Mouse (Mus musculus) limb, embryonic 13.5 days (tissue): ENCODE measurements around the gene Gm10197. TPM values are rescaled to one million over a fixed set of nuclear protein-coding genes. Genes with fewer than 3 reads are reported as not detected.

Experiments used
- ATAC-seq: fragments of 200-750 bp; cut with Nextera tagmentation; 2 replicates; pipeline ENCODE4 v1.8.0; 2017; ENCODE audit warnings: low read depth, moderate number of reproducible peaks, moderate TSS enrichment; ENCODE audit not compliant: low FRiP score
- H3K27ac ChIP-seq: fragments of 300-500 bp; sonication (generic); 2 replicates; pipeline ENCODE4 v1.5.1; 2015; ENCODE audit warnings: inconsistent platforms, mild to moderate bottlenecking, moderate library complexity
- H3K27me3 ChIP-seq: fragments of 300-500 bp; sonication (generic); 2 replicates; pipeline ENCODE4 v1.6.1; 2015; ENCODE audit warnings: mild to moderate bottlenecking, inconsistent platforms
- H3K36me3 ChIP-seq: fragments of 300-500 bp; sonication (generic); 2 replicates; pipeline ENCODE4 v1.6.1; 2015; ENCODE audit warnings: inconsistent platforms, mild to moderate bottlenecking, moderate library complexity
- H3K4me1 ChIP-seq: fragments of 300-500 bp; sonication (generic); 2 replicates; pipeline ENCODE4 v1.6.1; 2015; ENCODE audit warnings: inconsistent platforms
- H3K4me2 ChIP-seq: fragments of 300-500 bp; sonication (generic); replicated peaks from 2 replicates; pipeline ENCODE4 v1.6.1; 2015; ENCODE audit warnings: inconsistent platforms, mild to moderate bottlenecking, moderate library complexity
- H3K4me3 ChIP-seq: fragments of 300-500 bp; sonication (generic); 2 replicates; pipeline ENCODE4 v1.5.1; 2015; ENCODE audit warnings: moderate library complexity, mild to moderate bottlenecking, inconsistent platforms
- H3K9ac ChIP-seq: fragments of 300-500 bp; sonication (generic); 2 replicates; pipeline ENCODE4 v1.6.1; 2015; ENCODE audit warnings: mild to moderate bottlenecking, inconsistent platforms
- H3K9me3 ChIP-seq: fragments of 300-500 bp; sonication (generic); 2 replicates; pipeline ENCODE4 v1.6.1; 2016; ENCODE audit warnings: inconsistent platforms
- WGBS: fragments of 180-500 bp; shearing (Covaris S2); methylation state at CpG from one replicate; pipeline ENCODE4 v1.1.7; 2015; 5-methylcytosine and 5-hydroxymethylcytosine counted together
- polyA plus RNA-seq: library from polyadenylated mRNA; unstranded; fragments of >200 nt; fragmentation: Nextera tagmentation; extraction: Ambion mirVana; gene quantifications from 2 replicates; pipeline ENCODE4 v1.2.1, GENCODE M21; 2015

Gm10197 gene
- polyA plus RNA-seq: not detected in 2 replicates

GRCm38 (mm10) chr19:53371666-53372065 lies at the start of gene Gm10197:
Gene Gm10197, minus strand, starts transcription at chr19:53371766.
- 76% methylated on average over 13 of the region's 13 CpGs for WGBS
- peaks cover 39% of the 10 kb centered on the region for H3K36me3 ChIP-seq
- H3K27ac ChIP-seq: 0 out of 2 replicates have a peak within 1 kb of the TSS, but pooled peaks have one; percentile 17
- H3K4me1 ChIP-seq: peaks cover 40% of the 10 kb centered on the region
- no peak for ATAC-seq
- no peak within 1 kb of the TSS for H3K9ac ChIP-seq
- H3K4me3 ChIP-seq: no peak within 1 kb of the TSS
- H3K9me3 ChIP-seq: no peaks in the 10 kb centered on the region
- H3K4me2 ChIP-seq: no peak within 1 kb of the TSS
- no peaks in the 10 kb centered on the region for H3K27me3 ChIP-seq

DNA sequence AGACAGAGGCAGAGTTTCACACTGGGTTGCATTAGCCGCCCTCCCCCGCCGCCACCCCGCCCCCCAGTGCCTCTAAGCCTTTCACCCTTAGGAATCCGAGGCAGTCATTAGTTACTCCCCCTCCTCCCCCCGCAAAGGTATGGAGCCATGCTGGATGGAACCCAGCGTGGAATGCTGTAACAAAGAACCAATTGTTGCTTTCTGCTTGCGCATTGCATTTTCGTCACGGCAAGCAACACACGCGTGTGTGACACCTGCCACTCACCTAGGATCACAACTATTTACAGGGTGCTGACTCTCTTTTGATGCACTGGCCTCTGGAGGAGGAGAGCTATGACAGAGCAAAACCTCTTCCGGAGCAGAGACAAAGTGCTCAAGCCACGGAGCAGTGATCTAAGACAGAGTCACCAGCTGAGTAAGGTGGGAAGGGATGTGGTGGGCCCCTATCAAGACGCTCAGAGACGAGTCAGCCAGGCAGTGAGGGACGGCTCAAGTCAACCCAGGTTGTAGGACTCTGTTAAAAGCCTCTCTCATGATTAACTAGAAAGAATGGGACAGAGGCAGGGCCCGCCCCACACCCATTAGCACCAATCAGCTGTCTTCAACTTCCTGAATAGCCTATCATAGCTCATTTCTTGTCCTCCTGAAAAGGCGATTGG lies 49.5 kb upstream of the Gm10197 start:
- peak overlapping the region; percentile 60 for H3K9ac ChIP-seq
- ATAC-seq: peak; percentile 96
- H3K4me3 ChIP-seq: peak overlapping the region; percentile 48
- H3K4me1 ChIP-seq: peaks cover 33% of the 10 kb centered on the region
- 1% methylated on average over 19 of the region's 19 CpGs for WGBS
- 0 out of 2 replicates have a peak, but pooled peaks cover 9% of the 10 kb centered on the region for H3K27me3 ChIP-seq
- no peaks in the 10 kb centered on the region for H3K36me3 ChIP-seq
- peak overlapping the region; percentile 91 for H3K27ac ChIP-seq
- no peaks in the 10 kb centered on the region for H3K9me3 ChIP-seq
- H3K4me2 ChIP-seq: peak overlapping the region; percentile 89

GRCm38 (mm10) chr19:53419834-53420233 lies 48.3 kb upstream of the Gm10197 start:
- no peaks in the 10 kb centered on the region for H3K9me3 ChIP-seq
- WGBS: 44% methylated on average over 5 of the region's 5 CpGs
- no peaks in the 10 kb centered on the region for H3K36me3 ChIP-seq
- 0 out of 2 replicates have a peak, but pooled peaks cover 9% of the 10 kb centered on the region for H3K27me3 ChIP-seq
- no peak overlapping the region for H3K4me2 ChIP-seq
- H3K4me3 ChIP-seq: no peak overlapping the region
- no peak for ATAC-seq
- no peak overlapping the region for H3K9ac ChIP-seq
- H3K27ac ChIP-seq: no peak overlapping the region
- H3K4me1 ChIP-seq: peaks cover 32% of the 10 kb centered on the region

DNA sequence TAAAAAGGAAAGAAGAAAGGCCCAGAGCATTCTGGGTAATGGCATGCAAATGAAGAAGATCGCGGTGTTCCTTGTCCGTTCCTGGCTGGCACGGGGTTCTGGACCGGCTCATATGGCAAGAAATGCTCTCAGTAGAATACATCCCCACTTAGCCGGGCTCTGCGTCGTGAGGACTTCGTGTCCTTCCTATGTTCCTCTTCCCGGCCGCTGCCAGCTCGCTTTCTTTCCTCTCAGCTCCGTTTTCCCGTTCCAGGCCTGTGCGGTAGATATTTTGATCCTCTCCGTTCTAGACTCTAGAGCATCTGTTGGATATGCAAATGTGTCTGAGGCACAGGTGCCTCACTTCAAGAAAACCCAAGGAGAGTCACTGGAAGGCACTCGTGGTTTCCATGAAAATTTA lies 43.6 kb upstream of the Gm10197 start:
- Histone ChIP-seq H3K9me3 (no peaks in the 10 kb centered on the region), H3K9ac (no peak overlapping the region), H3K4me1 (peaks cover 21% of the 10 kb centered on the region), H3K4me3 (no peak overlapping the region), H3K4me2 (no peak overlapping the region), H3K27me3 (0 out of 2 replicates have a peak, but pooled peaks cover 5% of the 10 kb centered on the region), H3K27ac (no peak overlapping the region), H3K36me3 (no peaks in the 10 kb centered on the region)
- no peak for ATAC-seq
- 82% methylated on average over 17 of the region's 17 CpGs for WGBS

- Histone ChIP-seq H3K36me3 (no peaks in the 10 kb centered on the region), H3K27me3 (0 out of 2 replicates have a peak, but pooled peaks cover 5% of the 10 kb centered on the region), H3K9ac (no peak overlapping the region), H3K4me2 (no peak overlapping the region), H3K4me1 (peaks cover 25% of the 10 kb centered on the region), H3K27ac (no peak overlapping the region), H3K4me3 (no peak overlapping the region), H3K9me3 (no peaks in the 10 kb centered on the region)
- 87% methylated on average over 11 of the region's 11 CpGs for WGBS
- no peak for ATAC-seq
Measured at GRCm38 (mm10) chr19:53414650-53415049, 43.1 kb upstream of the Gm10197 start.

DNA sequence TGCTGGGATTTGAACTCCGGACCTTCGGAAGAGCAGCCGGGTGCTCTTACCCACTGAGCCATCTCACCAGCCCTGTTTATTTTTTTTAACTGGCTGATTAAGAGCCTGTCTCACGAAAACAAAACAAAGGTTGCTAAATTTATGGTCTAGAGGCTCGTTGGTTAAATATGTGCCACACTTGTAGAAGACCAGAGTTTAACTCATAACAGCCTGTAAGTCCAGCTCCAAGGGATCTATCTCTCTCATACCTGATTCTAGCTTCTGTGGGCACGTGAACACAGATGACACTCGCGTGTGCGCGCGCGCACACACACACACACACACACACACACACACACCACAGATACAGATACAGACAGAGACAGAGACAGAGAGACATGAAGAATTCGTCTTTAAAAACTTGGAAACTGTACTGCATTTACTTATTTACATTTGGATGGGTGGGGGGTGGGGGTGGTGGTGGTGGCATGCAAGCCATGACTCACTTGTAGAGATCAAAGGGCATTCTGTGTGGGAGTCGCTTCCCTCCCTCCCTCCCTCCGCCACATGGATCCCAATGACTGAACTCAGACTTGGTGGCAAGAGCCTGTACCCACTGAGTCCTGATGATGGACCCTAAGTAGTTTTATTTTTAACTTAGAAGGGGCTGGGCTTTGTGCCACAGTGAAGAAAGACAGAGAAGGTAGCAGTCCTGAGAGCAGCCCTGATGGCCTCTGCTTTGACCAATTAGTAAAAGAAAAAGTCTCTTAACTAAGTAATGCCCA lies 42.2 kb upstream of the Gm10197 start:
- ATAC-seq: no peak
- Histone ChIP-seq H3K4me1 (peaks cover 25% of the 10 kb centered on the region), H3K27ac (no peak overlapping the region), H3K36me3 (no peaks in the 10 kb centered on the region), H3K9me3 (no peaks in the 10 kb centered on the region), H3K27me3 (0 out of 2 replicates have a peak, but pooled peaks cover 5% of the 10 kb centered on the region), H3K4me2 (no peak overlapping the region), H3K4me3 (no peak overlapping the region), H3K9ac (no peak overlapping the region)
- 77% methylated on average over 15 of the region's 15 CpGs for WGBS

- no peaks in the 10 kb centered on the region for H3K9me3 ChIP-seq
- ATAC-seq: peak; percentile 76
- H3K27me3 ChIP-seq: no peaks in the 10 kb centered on the region
- peak overlapping the region; percentile 81 for H3K27ac ChIP-seq
- 7% methylated on average over 6 of the region's 6 CpGs for WGBS
- no peak overlapping the region for H3K9ac ChIP-seq
- H3K36me3 ChIP-seq: no peaks in the 10 kb centered on the region
- peaks cover 25% of the 10 kb centered on the region for H3K4me1 ChIP-seq
- peak overlapping the region; percentile 17; the same call in 1 of the 2 replicates for H3K4me2 ChIP-seq
- no peak overlapping the region for H3K4me3 ChIP-seq
Measured at GRCm38 (mm10) chr19:53412149-53412848, 40.7 kb upstream of the Gm10197 start.

DNA sequence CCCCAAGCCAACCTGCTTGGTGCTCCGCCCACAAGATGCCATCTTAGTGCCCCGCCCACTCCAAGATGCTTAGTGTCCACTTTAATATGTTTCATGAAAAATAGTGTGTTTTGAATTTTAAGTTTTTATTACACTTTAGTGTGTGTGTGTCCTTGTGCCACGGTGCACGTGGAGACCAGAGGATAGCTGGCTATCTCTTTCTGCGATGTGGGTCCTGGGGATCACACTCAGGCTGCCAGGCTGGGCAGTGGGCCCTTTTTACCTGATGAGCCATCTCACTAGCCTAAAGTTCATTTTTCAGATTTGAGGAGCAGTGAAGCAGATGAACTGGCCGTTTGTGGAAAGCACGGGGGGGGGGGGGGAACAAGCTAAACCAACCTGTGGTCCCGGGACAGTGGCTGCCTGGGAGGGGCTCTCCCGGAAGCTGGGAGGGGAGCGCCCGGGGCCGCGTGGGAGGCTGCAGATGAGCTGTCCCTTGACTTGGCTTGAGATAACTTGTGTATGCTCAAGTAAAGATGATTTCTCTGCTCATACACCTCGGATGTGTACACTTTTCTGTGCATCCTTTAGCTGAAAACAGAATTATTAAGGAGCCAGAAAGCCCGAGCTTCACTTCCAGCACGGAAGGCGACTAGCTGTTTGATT lies 38.2 kb upstream of the Gm10197 start:
- Histone ChIP-seq H3K9ac (no peak overlapping the region), H3K27me3 (no peaks in the 10 kb centered on the region), H3K4me1 (peaks cover 25% of the 10 kb centered on the region), H3K36me3 (no peaks in the 10 kb centered on the region), H3K27ac (no peak overlapping the region), H3K9me3 (no peaks in the 10 kb centered on the region), H3K4me2 (peak overlapping the region; percentile 25; the same call in 1 of the 2 replicates), H3K4me3 (no peak overlapping the region)
- ATAC-seq: no peak
- 58% methylated on average over 17 of the region's 17 CpGs for WGBS

GRCm38 (mm10) chr19:53408398-53408797 lies 36.8 kb upstream of the Gm10197 start:
- Histone ChIP-seq H3K36me3 (no peaks in the 10 kb centered on the region), H3K9ac (no peak overlapping the region), H3K4me1 (peaks cover 25% of the 10 kb centered on the region), H3K27ac (no peak overlapping the region), H3K4me3 (no peak overlapping the region), H3K9me3 (no peaks in the 10 kb centered on the region), H3K27me3 (no peaks in the 10 kb centered on the region), H3K4me2 (no peak overlapping the region)
- ATAC-seq: no peak
- WGBS: 86% methylated on average over 8 of the region's 8 CpGs

- Histone ChIP-seq H3K27me3 (no peaks in the 10 kb centered on the region), H3K36me3 (no peaks in the 10 kb centered on the region), H3K4me1 (peaks cover 22% of the 10 kb centered on the region), H3K4me3 (no peak overlapping the region), H3K27ac (no peak overlapping the region), H3K9ac (no peak overlapping the region), H3K4me2 (no peak overlapping the region), H3K9me3 (no peaks in the 10 kb centered on the region)
- ATAC-seq: no peak
- WGBS: 66% methylated on average over 2 of the region's 2 CpGs
Measured at GRCm38 (mm10) chr19:53407350-53407749, 35.8 kb upstream of the Gm10197 start.

GRCm38 (mm10) chr19:53405810-53406209 lies 34.2 kb upstream of the Gm10197 start:
- no peak overlapping the region for H3K9ac ChIP-seq
- WGBS: 63% methylated on average over 2 of the region's 2 CpGs
- no peak overlapping the region for H3K27ac ChIP-seq

More at GRCm38 (mm10) chr19:53405810-53406209, 34.2 kb upstream of the Gm10197 start:
- H3K4me1 ChIP-seq: peaks cover 10% of the 10 kb centered on the region
- H3K27me3 ChIP-seq: no peaks in the 10 kb centered on the region
- no peaks in the 10 kb centered on the region for H3K9me3 ChIP-seq
- H3K4me2 ChIP-seq: no peak overlapping the region
- no peak for ATAC-seq
- H3K36me3 ChIP-seq: no peaks in the 10 kb centered on the region
- no peak overlapping the region for H3K4me3 ChIP-seq
